Mouse (Mus musculus) adipocyte (in vitro differentiated cells): ENCODE measurements around the gene Gm17364.
A peak's percentile ranks its signal among the peaks of the same experiment; 100 is the strongest.
"Not testable (repeated sequence)": the region's sequence is repeated elsewhere in the genome, so short reads cannot be mapped to it uniquely, and the experiment has no call there.

Experiments
- DNase-seq: peaks from one replicate; pipeline ENCODE4 v3.0.0-alpha.2; 2016; ENCODE audit warnings: low spot score

The Gm17364 gene

DNA sequence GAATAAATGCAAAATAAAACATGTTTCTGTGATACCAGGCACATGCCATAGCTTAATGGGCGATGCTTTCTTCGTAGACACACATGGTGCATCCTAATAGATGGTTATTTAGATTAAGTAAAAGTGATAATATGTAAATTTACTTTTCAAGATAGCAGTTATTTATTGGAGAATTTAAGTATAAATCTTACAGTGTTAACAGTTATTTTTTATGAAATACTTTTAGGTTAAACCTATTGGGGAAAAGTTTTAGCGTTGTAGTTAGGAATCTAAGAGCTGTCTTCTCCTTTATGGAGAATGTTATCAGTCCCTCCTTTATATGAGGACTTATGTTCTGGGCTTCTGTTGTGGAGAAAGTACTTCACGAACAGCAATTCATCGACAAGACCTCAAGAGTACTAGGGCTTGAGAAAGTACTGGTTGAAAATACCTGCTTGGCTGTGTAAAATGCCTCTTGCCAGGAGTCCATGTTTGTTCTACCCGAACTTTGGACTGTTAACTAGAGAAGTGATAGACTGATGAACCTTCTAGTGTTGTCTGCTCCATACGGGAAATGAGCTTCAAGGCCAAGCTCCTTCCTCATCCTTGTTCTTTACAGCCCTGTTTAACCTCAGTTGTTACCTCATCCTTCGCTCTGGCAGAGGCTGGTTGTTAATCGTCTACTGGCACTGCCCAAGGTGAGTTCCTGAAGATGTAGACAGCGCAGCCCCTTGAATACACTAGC is at the start of gene Gm17364:
Gene Gm17364, minus strand, starts transcription at position 51 of the 724 bp plus-strand sequence.
- no peak for DNase-seq

DNA sequence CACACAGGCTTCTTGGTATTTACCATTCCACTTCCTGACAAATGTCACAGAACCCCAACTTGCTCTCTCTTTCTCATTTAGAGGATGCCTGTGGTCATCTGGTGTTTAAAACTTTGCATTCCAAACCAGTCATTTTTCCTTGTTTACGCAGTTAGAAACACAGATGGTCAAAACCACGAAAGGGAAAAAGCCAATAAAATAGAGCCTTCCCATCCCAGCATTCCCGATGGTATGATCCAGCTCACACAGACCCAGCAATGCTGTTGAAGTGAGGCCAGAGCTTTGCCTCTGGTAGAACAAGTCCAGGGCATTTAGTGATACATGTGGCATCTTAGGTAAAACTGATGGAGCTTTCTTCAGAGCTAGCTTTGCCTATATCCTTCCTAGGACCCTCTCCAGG is 47.7 kb upstream of the Gm17364 start:
- DNase-seq: peak; percentile 23

DNA sequence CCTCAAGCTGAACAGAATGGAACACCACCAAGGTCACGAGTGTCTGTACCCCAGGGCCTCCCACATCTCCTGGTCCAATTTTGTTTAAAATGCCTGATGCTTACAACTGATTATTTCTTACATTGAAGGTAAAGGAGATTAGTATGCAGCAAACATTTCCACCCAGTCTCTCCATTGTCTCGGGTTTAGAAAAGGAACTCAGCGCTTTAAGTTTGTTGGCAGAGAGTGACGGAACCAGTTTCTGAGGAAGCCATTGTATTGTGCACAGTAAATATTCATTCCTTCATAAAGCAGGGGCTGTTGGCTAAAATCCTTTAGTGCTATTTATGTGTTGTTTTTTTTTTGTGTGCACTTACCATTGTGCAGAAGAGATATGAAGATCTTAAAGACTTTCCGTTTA is 47.0 kb upstream of the Gm17364 start:
- DNase-seq: no peak

DNA sequence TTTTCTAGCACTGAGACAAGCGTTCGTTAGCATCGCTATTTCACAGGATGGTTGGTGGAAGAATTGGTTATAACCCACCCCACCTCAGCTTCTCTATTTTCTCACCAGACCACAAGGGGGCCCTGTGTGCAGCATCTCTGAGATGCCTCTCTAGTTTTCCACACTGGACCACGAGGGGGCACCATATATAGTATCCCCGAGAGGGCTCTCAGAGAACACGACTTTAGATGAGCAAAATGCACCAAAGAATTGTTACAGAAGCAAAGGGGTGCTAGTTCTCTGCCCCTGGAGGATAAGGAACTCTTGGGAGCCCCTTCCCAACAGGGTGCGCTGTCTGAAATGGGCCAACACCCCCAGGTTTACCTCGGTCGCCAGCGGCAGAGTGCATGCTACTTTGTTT is 28.9 kb upstream of the Gm17364 start:
- peak; percentile 72 for DNase-seq

DNA sequence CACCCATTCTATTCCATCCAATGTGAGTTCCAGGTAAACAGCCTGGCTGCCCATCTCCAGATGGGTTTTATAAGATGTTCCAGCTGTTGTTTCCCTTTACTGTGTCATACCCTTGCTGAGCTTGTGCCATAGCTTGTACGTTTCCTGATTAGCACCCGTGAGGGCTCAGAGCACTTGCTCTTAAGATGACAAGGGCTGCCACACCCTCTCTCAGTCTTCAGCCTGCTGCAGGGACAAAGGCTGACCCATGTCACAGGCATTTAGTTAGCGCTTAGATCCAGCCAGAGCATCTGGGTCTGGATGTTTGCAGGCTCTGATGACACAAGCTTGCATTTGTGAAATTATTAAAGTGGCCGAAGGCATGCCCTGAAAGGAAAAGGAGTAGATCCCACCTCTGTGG is 26.3 kb upstream of the Gm17364 start:
- DNase-seq: no peak

DNA sequence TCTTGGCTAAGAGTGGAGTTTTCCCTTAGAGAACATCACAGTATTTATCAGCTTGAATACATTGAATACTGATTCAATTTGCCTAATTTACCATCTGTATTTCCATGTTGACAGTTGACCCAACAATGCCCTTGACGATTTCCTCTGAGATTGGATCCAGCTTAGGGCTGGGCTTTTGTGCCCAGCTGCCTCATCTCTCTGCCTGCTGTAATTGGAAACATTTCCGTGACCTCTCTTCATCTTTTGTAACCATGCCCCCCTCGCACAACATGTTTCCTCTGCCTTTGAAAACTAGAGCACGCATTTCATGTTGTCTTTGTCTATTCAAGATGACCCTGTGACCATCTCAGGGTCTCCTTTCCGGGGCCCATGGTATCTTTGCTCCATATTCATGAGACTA is 25.2 kb upstream of the Gm17364 start:
- DNase-seq: no peak

DNA sequence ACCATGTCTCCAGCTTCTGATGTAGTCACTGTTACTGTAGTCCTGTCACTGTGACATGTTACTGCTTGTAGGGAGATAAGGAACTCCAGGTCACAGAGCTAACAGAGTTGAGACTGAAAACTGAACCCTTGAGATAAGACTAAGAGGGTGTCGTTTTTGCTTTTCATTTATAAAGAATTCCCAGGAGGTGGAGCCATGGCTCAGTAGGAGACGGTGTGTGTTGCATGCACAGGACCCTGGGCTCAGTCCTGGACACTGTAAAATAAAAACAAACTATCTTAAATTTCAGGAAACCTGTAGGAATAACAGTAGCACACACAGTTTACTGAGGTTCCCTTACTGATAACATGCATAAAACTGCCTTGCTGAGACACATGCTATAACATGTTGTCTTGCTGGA is 24.8 kb upstream of the Gm17364 start:
- DNase-seq: no peak

DNA sequence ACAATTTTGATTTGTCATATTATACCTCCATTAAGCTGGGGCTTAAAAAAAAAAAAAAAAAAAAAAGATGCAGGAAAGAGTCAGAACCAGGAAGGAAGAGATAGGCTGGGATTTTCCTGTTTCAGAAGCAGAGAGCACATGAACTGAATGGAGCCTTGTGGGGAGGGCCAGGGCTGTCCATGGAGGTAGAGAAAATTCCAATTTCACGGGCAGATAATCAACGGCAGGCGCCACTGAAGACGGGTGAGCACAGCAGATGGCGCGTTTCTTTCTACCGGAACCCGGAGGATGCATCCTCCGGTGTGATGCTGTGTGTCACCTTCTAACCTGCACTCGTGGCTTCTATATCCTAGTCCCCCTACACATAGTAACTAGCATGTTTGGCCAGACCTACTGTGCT is 22.6 kb upstream of the Gm17364 start:
- no peak for DNase-seq

DNA sequence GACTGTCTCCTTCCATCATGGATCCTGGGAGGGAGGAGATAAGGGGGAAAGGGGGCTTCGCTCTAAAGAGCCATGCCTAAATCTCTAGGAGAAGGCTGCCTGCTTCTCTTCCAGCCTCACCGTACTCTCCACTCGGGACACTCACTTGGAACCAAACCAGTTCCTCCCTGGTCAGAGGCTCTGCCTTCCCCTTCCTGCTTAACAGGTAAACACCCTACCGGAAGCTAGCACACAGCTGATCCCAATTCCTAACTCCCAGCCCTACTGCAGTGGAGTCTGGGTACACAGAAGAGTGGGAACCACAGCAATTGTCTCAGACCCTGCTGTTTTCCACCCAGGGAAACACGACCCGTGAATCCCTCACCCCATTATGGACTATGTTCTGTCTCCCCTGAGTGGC is 22.1 kb upstream of the Gm17364 start:
- no peak for DNase-seq

DNA sequence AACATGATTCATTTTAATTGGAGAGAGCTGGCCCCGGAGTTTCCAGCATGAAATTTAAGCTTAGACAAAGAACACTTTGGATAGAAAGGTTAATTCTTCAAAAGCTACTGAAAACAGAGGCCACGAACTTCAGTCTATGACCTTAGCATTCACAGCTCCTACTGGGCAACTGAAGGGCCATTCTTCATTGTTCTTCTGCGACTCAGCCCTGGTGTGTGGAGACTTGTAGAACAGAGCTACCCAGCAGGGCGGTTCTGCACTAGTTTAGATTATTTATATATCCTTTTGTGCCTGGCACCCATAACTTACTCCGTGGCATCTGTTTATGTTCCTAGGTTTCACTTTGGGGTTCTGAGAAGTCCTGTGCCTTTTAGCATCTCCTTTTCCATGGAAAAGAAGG is 19.8 kb upstream of the Gm17364 start:
- no peak for DNase-seq

DNA sequence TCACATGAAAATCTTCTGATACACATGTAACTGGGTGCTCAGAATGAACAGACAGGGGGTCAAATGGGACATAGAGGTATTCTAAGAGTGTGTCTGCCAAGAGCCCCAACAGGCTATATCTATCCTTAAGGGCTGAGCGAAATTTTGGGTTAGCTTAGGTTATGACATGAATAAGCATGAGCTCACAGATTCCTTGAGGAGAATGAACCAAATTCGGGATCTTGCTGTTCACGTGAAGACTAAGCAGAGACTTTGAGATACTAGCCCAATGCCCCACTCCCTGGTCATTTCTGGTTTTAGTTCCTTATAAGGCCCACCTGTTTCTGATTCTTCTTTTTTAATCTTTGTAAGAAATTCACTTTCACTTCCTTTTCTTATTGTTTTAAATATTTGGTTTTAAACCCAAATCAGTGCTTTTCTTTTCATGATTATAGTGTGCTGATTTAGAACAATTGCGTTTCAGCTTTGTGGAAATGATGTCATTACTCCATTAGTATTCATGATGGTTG is 17.7 kb upstream of the Gm17364 start:
- DNase-seq: no peak

DNA sequence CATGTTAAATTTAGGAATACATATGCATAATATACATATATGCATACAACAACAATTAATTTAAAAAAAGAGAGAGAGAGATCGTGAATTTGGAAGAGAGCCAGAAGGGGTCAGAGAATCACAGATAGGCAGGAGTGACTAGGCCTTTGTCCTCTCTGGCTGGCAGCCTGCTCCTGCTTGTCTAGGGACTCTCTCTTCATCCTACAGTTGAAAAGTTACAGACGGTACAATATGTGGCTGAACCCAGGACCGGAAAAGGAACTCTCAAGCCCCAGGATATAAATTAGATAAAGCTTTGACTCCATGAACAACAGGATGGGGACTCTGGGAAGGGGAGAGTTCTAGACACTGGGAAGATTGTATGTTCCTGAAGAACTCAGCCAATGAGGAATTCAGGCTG is 12.5 kb upstream of the Gm17364 start:
- DNase-seq: no peak

DNA sequence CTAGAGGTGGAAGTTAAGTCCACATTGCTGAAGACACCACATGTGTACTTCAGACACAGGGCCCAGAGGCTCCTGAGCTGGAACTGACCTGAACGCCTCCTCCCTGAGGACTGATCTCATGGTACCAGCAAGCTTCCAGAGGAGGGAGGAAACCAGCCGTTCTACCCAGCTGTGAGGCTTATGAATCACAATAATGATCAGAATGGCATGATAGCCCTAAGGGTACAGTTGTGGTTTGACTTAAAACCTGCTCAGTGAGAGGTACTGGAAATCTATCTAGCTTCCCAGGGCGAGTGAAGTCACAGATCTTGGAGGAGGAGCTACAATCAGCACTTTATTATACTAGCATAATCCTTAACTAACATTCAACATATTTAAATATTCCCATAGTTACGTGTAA is 11.7 kb upstream of the Gm17364 start:
- DNase-seq: no peak

DNA sequence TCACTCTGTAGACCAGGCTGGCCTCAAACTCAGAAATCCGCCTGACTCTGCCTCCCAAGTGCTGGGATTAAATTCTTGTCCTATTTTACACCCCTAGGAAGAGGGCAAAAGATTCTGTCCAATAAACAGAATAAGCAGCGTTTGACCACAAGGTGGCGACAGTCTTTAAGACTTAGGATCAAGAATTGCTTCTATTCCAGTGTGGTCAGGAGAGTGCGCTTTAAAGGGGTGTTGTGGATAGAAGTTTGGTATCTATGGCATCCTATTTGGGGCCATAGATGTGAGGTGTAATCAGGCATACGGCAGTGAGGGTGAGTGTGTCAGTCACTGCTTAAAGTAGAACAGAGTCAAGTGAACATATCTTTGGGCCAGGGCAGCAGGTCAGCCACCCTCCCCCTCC is 9.5 kb upstream of the Gm17364 start:
- DNase-seq: peak; percentile 89

DNA sequence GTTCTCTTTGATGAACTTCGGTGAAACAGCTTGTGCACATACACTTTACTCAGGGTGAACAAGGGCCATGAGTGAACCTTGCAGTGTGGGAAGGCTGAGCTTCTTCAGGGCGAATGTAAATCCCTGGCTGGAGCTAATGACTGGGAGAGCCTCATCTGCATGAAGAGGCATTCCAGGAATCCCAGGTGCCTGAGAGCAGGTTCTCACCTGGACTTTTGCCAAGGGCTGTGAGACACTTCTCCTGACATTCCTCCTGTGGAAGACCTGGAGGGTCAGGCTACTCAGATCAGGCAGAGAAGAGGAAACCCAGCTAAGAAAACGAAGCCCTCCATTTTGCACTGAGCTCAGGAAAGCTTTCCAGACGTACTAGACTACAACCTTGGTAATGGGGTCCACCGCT is 6.9 kb upstream of the Gm17364 start:
- DNase-seq: no peak

DNA sequence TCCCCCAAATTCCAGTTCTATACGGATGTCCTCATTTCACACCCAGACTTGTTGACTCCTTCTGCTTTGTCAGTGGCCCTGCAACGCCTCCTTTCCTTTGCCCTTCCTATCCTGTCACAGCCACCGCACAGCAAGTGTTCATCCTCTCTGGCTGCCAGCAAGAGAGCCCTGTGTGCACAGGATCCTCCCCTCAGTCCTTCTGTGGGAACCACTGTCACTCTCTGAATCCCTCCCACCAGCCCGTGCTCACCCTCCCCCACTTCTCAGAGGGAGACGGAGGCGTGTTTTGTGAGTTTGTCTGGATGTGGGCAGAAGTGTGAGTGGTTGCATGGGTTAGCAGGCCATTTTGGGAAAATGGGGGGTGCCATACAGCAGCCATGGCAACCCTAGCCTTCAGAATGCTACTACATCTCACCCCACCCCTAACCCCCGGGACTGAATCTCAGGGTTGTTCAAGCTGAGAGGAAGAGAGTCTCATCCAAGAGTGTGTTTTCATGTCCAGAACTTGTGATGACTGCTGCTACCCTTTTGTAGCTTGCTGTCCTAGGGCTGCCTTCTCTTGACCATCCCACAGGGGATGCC is 5.9 kb downstream of the Gm17364 start:
- no peak for DNase-seq

DNA sequence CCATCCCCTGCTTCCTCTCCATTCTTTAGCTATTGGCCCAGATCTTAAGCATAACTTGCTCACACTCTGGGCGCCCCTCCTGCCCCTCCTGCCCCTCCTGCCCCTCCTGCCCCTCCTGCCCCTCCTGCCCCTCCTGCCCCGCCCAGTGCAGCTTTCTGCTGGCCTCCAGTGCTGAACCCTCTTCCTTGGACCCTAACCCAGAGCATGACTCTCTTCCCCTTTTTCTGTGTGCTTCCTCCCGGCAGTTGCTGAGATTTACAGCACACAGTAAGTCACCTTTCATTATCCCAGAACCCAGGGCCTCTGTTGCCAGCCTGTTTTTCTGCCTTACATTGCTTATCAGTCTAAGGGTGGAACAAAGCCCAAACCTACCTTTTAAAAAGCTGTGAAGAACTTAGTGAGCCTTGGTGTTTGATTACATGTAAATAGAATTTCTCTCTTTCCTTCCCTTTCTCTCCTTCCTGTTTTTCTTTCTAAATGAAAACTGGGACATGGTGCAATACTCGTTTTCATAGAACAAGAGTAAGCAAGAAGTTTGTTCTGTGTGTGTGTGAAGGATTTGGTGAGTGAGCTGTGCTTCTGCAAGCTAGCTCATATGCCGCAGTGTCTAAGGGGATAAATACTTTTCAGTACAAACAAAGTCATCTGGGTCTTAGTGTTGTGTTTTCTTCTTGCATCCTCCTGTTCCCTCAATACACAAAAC is 10.3 kb downstream of the Gm17364 start:
- DNase-seq: peak; percentile 25

DNA sequence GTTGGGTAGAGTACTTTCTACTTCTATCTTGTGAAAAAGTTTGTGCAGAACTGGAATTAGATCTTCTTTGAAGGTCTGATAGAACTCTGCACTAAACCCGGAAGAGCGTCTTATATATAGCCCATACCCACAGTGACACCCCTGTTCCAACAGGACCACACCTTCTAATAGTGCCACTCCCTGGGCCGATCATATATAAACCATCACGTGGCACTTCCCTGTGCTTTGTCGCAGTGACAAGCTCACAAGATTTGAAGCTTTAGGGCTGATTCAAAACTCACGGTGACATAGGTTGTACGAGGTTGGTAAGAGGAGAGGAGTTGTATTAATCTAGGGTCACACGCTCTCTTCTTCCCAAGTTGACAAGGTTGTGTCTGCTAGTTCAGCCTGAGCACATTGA is 12.2 kb downstream of the Gm17364 start:
- DNase-seq: not testable (repeated sequence)

DNA sequence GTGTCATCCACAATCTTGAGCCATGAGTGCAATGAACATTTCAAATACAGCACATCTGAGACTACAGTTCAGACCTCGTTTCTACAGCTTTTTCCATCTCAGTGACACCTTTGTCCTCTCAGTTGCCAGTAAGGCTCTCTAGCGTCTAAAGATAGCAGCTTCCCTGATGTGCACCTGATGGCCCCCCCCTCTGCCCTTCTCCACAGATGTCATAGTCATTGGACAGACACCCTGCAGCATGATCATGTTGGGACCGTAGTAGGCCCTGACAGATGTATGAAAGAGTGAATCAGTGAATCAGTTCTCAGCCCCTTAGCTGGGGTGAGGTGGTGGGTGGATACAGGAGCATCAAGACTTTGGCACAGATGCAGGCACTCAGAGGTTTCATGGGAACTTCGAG is 15.9 kb downstream of the Gm17364 start:
- no peak for DNase-seq

DNA sequence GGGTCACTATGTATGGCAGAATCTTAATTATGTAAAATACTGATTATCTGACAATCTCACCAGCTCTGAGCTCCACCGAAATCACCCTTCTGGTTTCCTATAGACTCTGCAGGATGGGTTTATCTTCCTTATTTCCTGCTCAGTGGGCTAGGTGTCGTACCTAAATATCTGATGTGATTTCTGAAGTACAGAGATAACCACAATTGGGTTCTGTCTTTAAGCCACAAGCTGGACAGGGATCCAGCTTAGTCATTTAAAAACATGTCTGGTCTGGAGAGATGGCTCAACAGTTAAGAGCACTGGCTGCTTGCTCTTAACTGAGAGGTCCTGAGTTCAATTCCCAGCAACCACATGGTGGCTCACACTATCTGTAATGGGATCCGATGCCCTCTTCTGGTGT is 16.8 kb downstream of the Gm17364 start:
- DNase-seq: no peak

DNA sequence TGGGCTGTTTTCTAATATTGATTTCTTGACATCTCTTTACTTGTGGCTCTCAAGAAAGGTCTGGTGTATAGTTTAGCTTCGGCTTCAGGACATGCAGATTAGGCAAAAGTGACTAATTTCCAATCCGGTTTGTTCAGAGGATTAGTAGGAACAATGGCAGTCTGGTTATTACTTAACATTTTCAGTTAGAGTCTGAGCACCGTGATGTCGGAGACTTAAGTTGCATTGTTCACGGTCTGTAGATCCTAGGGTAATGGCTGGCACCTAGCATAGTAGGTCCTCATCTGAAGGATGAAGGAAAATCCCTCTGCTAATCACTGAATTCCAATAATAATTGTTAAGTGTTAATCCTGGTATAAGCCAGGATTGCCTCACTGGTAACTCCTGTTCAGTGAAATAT is 17.7 kb downstream of the Gm17364 start:
- no peak for DNase-seq

DNA sequence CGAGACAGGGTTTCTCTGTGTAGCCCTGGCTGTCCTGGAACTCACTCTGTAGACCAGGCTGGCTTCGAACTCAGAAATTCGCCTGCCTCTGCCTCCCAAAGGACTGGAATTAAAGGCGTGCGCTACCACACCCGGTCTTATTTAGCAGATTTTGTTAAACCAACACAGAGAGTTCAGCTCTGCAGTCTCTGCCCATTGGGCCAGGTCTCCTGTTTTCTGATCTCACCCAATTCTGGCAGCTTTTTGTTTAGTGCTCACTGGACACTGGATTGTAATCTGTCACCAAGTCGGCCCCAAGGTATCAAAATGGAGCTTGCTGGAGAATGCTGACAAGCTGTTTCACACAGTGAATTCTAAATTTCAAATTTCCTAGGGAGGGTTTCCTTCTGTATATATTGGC is 21.0 kb downstream of the Gm17364 start:
- DNase-seq: no peak

DNA sequence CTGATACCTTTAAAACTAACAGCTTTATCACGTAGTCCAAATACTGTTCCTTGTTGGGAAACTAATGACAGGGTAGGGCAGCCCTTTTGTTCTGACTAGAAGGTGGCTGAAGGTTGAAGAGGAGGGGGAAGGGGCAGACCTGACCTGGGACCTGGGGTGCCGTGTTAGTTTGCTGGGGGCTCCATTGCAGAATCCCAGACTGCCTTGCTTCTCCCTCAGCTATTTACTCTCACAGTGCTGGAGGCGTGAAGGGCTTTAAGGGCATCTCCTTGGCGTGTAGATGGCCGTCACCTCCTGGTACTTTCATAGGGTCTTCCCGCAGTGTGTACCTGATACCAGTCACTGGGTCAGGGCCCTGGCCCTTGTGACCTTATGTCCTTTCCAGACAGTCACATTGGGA is 21.6 kb downstream of the Gm17364 start:
- DNase-seq: no peak
